Mouse (Mus musculus): Measurements from ENCODE around the gene Tenm3.

Gene Tenm3

DNA sequence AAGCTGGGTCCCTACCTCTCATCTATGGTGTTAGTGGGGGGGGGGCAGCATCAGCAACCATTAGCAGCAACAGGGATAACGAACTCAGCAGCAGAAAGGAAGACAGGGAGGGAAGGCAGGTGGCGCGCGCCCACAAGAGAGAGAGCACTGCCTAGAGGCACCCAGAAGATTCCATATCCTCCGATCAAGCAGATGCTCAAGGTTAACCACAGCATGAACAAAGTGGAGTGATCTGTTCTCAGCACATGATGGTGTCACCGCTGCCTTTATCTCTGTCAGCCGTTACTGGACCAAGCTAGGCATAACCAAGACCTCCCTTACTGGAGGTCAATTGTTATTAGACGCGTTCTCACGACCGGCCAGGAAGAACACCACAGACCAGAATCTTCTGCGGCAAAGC, 655.2 kb downstream of the Tenm3 start:
- no peak for TF ChIP-seq GATA4 (IDR thresholded peaks at IDR 0.05; ENCODE audit: insufficient replicate concordance, low read length)

- TF ChIP-seq GATA4 (IDR thresholded peaks at IDR 0.05; ENCODE audit: insufficient replicate concordance, low read length): no peak
Measured at GRCm38 (mm10) chr8:48183758-48184157, 660.0 kb downstream of the Tenm3 start.

DNA sequence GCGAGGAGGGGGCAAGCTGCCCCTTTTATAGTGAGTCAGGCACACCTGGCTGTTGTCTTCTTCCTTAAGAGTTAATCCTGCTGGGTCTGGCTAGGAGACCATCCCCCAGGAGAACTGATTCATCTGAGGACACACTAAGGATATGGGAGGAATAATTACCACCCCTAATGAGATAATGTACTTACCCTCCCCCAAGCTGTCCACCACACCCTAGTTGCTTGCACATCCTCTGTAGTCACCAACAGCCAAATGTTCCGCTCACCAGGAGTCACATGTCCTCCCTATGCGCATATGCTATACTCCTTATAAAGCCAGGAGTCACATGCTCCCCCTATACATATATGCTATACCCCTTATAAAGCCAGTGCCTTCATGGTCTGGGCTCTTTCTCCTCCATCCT, 662.8 kb downstream of the Tenm3 start:
- TF ChIP-seq GATA4 (IDR thresholded peaks at IDR 0.05; ENCODE audit: insufficient replicate concordance, low read length): no peak

GRCm38 (mm10) chr8:48178993-48179392, 664.8 kb downstream of the Tenm3 start:
- no peak for TF ChIP-seq GATA4 (IDR thresholded peaks at IDR 0.05; ENCODE audit: insufficient replicate concordance, low read length)

GRCm38 (mm10) chr8:48177876-48178275, 665.9 kb downstream of the Tenm3 start:
- no peak for TF ChIP-seq GATA4 (IDR thresholded peaks at IDR 0.05; ENCODE audit: insufficient replicate concordance, low read length)
